Mouse (Mus musculus) NIH3T3 (cell line): ENCODE data around the gene Zfp697.

ENCODE experiments used
- DNase-seq: peaks from one replicate; pipeline ENCODE4 v3.0.0-alpha.2; 2012; ENCODE audit warnings: low read depth

Zfp697 gene

DNA sequence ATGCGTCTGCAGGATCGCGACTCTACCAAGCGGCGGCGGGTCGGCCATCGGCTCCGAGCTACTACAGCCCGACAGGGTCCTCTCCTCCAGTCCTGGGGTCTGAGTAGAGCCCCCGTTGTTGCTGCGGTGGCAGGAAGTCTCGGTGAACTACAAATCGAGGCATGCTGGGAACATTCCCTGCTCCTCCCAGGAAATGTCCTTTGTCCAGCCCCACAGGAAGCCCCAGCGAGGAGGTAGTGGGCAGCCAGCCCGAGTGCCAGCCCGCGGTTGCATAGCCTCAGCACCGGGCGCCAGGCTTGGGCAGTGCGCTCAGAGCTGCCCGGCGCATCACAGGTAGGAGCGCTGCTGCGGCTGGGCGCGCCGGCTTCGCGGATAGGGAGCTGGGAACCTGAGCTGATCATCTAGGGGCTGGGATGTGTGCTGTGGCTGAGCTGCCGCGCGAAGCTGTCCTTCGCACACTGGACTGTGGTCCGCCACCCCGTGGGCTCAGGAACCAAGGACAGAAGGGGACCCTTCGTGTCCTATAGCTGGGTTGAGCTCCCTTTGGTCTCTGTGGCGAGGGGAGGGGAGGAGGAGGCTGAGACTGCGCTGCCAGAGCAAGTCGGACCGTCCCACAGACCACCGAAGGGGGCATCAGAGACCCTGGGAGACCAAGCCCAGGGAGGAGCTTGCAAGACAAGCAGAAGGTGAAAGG, at the start of gene Zfp697:
Gene Zfp697, plus strand, starts transcription at position 216 of the 694 bp plus-strand sequence.
- peak; percentile 85 for DNase-seq

DNA sequence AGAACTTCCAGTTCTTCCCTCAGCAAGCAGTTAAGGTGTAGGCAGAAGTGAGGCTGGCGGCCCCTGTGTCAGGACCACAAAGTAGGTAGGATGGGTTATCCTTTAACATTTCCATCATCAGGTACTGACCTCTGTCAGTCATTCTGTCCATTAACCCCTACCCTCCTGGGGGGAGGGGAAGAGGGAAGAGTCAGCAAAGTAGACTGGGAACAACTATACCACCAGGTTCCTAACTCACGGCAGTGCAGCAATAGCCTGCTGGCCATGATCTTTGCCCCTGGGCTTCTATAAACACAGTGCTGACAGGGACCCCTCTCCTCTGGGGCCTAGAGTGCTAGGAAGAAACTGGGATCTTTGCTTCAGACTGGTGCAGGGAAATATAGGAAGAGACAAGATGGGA, 48.3 kb upstream of the Zfp697 start:
- DNase-seq: no peak

GRCm38 (mm10) chr3:98335331-98335730, 46.9 kb upstream of the Zfp697 start:
- no peak for DNase-seq

- DNase-seq: no peak
These were observed 46.4 kb upstream of the Zfp697 start for GRCm38 (mm10) chr3:98335886-98336285.

DNA sequence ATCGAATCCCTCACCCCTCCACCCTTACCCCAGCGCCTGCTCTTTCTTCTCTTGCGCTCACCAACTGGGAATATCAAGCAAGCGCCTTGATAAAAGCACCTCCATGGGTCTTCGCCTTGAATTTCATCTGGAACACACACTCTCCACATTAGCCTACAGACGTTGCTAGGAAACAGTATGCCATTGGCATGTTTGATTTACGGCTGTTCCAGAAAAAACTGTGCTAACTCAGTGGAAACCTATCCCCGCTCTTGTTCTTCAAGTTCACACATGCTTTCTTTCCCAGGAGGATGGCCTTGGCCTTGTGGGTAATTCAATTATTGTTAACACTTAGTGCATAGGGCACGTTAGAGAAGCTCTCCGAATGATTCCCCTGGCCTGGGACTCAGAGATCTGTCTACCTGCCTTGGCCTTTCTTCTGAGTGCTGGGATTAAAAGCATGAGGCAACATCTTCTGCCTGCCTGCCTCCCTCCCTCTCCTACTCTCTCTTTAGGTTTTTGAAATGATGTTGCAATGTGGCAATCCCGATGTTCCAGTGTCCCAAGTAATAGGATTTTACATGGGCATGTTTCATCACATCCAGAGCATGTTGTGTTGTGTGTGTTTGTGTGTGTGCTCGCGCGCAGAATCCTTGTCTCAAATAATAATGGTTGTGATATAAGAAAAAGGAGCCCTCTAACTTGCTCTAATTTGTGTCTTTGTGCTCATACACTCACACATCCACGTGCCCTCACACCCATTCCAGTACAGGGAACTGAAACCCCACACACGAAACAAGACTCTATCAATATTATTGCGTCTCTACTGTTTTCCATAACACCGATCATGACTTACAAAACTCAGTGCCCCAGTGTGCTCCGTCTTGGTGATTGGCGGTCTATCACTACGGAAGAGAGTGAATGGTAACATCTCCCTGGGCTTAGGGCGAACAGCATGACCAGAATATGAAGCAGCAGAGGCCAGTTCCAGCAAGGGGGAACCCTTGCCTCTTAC, 45.3 kb upstream of the Zfp697 start:
- no peak for DNase-seq

DNA sequence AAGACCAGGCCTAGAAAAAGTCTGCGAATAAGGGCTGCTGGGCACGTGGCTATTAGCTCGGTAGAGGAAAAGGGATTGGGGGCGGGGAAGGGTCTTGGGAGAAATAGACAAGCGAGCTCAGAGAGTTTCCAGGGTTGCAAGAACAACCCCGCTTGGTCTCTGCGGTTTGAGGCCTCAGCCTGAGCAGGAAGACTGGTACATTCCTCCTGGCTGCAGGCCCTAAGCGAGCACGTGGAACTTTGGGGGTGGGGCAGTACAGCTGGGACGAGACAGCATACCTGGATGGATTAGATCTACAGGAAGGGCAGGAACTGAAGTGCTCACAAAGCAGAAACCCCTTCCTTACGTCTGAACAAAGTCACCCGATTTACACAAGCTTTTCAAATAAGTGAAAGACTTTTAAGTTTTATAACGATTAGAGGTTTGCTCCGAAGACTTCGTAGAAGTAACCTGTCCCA, 43.6 kb upstream of the Zfp697 start:
- DNase-seq: peak; percentile 82

DNA sequence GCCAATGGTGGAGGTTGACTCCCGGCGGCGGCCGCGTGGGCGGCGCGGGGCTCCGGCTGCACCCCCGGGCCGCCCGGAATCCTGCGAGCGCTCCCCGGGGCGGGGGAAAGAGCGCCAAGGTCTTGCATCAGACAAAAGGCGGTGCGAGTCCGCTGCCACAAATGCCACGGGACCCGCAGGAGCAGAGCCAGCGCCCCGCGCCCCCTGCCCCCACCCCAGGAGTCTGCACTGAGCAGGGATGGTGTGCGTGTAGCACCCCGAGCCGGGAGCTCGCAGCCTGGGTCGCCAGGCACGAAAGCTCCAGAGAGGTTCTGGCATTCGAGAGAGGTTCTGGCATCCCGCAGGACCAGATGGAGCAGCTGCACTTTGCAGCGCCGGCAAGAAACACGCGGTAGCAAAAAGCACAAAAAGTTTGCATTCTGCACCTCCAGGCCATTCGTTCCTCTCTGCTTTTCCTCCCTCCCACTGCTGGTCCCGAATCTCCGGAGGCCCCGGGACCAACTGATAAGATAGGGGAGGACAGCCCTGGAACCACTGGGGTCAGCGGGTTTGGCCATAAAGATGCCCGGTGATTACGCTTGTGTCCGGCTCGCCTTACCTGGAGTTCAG, 43.1 kb upstream of the Zfp697 start:
- peak; percentile 76 for DNase-seq

GRCm38 (mm10) chr3:98339706-98340109, 42.6 kb upstream of the Zfp697 start, which contains the start of gene Phgdh:
Phgdh (minus strand) TSS chr3:98339990.
- DNase-seq: peak; percentile 92

DNA sequence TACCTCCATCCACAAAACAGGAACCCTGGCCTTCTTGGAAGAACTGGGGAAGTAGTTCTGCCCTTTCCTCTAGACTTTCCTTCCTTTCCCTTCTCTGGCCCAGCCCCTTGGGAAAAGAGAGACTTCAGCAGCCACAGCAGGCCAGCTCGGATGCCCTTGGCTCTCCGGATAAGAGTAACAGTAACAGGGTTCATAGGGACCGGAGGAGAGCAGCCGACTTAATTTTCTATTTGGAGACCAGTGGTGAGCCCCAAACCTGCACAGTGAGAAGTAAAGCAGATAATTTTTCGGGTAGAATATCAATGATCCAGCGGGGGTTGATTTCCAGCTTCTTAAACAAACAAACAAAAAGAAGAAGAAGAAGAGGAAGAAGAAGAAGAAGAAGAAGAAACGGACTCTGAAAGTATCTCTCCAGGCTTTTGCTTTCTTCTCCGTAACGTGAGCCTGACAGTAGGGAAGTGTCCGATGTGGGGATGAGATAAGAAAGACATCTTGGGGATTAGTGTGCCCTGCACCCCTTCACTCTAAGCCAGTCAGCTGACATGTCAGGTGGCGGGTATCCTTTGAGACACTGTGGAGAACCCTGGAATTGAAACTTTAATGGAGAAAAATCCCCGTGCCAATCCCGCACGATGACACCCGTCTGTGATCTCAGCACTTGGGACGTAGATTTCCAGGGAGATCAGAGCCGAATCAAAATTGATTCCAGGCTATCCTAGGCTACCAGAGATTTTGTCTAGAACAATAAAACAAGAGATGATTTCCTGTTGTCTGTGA, 41.3 kb upstream of the Zfp697 start:
- DNase-seq: no peak

DNA sequence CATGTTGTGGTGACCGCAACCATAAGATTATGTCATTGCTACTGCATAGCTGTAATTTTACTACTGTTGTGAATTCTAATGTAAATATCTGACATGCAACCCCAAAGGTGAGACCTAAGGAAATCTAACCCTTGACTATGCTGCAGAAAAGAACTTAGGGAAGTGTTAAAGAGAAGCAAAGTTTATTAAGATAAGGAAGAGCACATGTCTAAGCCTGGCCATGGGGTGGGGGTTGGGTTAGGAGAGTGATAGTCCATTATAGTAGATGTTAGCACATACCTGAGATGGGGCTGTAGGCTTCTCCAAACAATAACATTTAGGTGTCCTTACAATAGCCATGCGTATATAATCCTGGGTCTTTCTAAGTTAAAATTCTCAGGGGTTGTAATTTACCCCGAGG, 39.0 kb upstream of the Zfp697 start:
- DNase-seq: no peak

DNA sequence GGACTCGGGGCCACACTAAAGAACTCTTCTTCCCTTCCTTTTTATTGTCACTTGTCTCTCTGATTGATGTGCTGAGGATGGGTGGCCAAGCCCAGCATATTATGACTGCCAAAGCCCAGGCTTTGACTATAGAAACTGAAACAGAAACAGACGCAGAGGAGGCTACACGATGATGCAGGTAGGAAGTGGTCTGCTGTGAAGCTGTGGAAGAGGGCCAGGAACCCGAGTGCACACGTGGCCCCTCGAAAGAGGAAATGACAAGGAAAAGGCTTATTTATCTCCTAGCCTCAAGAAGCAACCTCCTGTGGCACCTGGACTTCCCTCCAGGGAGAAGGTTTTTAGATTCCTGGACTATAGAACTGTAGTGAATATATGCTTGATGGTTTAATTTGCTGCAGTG, 34.2 kb upstream of the Zfp697 start:
- DNase-seq: no peak

DNA sequence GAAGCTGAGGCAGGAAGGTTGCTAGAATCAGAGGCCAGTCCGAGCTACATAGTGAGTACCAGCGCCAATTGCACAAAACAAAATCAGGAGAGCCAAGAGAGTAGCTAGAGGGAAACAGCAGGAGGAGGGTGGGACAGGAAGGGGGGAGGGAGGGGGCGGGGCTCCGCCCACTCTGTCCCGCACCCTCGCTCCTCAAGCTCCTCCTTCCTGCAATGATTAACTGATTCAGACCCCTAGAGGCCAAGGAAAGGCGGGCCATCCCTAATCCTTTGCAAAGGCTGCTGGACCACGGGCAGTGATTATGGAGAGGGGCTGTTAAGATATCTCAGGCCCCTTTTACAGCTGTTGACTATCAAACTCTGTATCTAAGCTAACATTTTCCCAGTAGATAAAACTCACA, 33.6 kb upstream of the Zfp697 start:
- DNase-seq: no peak

DNA sequence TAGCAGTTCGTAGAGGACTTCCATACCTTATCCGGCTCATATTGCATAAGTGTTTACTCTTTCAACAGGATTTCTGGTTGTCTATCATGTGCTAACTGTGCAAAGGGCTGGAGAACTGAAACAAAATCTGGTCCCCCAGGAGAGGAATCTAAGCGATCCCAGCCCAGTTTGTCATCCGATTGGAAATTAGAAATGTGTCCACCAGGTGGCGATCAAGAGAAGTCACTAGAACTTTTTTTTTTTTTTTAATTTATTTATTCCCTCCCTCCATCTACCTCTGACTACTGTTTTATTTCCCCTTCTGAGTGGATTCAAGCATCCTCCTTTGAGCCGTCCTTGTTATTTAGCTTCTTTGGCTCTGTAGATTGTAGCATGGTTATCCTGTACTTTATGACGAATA, 28.4 kb upstream of the Zfp697 start:
- DNase-seq: peak; percentile 87

DNA sequence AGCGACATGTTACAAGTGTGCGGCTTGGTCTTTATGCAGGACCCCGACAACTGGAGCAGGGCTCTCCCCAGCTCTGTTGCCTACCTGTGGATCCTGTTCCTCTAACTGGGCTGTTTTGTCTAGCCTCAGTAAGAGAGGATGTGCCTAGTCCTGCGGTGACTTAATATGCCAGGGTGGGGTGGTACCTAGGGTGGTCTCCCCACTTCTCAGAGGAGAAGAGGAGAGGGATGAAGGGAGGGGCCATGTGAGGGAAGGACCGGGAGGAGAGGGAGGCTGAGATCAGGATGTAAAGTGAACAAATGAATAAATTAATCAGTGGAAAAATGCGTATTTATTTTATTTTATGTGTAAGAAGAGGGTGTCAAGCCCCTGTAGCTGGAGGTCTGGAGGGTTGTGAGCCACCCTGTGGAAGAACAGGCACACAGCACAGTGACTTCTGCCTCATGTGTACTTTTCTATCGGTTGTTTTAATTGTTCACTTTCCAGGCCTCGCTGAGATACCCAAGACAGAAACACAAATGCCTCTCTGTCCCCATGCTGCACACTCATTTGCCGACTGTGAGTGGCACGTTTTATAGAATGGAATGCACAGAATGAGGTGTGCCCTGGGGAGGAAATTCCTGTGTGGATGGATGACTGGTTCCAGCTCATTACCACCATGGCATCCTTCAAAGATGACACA, 26.8 kb upstream of the Zfp697 start:
- DNase-seq: peak; percentile 51

- no peak for DNase-seq
These were observed 26.3 kb upstream of the Zfp697 start for GRCm38 (mm10) chr3:98356026-98356365.

GRCm38 (mm10) chr3:98356632-98357370, 25.5 kb upstream of the Zfp697 start:
- DNase-seq: no peak

DNA sequence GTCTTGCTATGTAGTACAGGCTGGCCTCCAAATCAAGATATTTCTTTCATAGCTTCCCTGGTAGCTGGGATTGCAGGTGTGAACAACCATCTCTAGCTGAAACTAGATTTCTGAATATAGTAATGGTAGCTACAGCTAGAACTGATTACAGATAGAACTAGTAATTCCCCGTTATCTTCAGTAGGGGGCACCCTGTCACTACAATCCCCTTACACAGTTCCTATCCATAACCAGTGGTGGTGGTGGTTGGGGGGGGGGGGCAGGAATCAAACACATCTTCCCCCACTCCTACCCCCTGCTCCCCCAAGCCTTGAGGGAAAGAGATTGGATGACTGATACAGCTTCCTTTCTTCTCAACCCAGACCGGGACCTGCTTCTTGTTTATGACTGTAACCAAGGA, 19.5 kb upstream of the Zfp697 start:
- DNase-seq: peak; percentile 76

DNA sequence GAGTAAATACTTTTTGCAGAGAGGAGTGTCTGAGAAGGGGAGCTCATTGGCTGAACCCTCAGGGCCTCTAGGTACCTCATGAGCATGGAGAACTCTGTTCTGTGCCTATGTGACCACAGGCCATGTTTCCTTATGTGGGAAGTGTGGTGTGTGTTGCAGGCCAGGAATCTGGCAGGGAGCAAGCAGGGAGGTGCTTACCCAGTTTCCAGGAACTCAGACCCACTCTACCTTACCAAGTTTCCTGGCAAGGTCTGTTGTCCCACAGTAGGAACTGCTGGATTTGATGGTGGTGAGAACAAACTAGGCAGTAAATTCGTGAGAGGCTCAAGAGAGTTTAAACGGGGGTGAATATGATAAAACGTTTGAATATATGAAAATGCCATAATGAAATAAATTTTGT, 16.2 kb upstream of the Zfp697 start:
- no peak for DNase-seq

DNA sequence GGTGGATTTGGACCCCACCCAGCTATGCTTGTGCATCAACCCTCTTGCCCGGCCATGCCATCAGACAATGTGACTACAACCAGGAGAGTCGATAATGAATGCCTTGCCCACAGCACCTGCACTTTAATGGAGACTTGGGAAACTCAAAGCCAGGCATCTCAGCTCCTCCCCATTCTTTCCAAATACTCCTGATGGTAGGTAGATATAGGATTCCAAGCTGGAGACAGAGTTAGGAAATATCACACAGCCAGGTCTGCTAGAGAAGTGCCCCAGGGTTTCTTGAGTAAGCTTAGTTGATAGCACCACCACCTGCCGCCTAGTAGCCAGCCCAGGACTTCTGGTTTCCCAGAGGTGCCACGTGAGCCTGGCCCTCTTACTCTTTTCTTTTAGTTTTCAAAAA, 15.4 kb upstream of the Zfp697 start:
- DNase-seq: no peak

DNA sequence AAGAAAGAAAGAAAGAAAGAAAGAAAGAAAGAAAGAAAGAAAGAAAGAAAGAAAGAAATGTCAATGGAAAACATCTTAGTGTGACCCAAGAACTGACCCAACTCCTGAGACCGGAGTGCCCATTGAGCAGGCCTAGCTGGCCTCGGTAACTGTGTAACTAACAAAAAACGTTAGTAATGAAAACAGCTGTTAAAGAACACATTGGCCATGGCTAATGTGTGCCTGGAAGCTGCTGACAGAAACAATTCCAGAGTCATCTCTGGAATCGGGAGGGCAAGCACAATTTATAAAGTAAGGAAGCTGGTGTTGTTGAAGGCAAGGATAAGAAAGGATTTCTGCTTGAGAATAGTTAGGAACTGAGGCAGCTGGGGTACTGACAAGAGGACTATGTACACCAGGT, 14.0 kb upstream of the Zfp697 start:
- DNase-seq: no peak

DNA sequence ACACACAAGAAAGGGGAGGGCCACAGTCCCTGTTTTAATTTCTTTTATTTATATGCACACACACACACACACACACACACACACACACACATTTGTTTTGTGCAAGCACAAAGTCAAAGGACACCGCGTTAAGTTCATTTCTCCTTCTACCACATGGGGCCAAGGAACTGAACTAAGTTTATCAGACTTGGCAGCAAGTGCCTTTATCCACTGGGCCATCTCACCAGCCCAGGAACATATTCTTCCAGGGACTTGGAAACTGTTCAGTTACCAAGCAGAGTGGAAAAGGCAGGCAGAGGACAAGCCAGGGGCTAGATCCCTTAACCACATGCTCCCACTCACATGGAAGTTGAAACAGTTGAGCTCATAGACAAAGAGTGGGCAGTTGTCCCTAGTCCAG, 13.5 kb upstream of the Zfp697 start:
- DNase-seq: no peak
